Mouse (Mus musculus) telencephalon, adult 2 months (tissue): ENCODE results near the gene Usp6nl.

Experiments
- DNase-seq: peaks from one replicate; pipeline ENCODE4 v3.0.0-alpha.2; 2011; ENCODE audit warnings: low read depth, low spot score

The Usp6nl gene

GRCm38 (mm10) chr2:6367497-6367896, 45.0 kb downstream of the Usp6nl start:
- DNase-seq: no peak

- DNase-seq: no peak
These were observed 51.7 kb downstream of the Usp6nl start for GRCm38 (mm10) chr2:6374216-6374615.

DNA sequence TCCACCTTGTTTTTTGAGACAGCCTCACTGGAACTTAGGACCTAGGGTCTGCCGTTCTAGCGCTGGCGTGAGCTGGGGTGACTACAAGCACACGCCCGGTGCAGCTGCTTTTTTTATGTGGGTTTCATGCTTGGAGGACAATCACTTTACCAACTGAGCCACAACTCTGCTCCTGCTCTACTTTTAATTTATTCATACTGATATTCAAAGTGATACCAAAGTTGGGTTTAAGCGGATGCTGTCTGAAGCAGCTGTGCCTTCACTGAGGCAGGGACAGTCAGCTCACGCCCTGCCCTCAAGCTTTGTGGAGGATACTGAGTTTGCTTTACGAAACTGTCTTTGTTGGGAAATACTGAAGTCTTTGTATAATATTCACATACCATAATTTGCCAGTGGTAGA, 53.6 kb downstream of the Usp6nl start:
- no peak for DNase-seq

- no peak for DNase-seq
These were observed 54.5 kb downstream of the Usp6nl start for GRCm38 (mm10) chr2:6376941-6377340.

DNA sequence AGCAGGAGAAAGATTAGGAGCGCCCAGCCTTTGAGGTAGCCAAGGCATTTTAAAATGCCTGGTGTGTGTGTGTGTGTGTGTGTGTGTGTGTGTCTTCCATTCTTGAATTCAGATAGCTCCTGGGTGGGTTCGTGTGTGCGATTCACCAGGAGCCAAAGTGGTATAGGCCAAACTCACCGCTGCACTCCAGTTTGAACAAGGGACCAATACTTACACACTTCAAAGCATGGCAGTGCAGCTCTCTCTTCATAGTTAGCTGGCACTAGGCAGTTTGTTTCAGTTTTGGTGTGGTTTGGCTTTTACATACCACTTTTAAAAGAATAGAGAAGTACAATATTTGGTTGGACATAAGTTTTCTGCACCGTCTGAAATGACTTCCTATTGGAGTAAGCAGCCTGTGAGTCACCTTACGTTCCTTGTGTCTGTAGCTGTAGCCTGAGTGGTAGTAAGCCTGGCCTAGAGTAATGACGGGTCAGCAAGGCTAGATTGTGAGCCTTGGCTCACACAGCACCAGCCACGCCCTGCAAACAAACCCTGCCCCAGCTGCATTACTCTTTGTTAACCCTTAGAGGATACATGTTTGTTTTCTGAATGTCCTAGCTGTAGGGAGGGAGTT, 56.2 kb downstream of the Usp6nl start:
- no peak for DNase-seq

DNA sequence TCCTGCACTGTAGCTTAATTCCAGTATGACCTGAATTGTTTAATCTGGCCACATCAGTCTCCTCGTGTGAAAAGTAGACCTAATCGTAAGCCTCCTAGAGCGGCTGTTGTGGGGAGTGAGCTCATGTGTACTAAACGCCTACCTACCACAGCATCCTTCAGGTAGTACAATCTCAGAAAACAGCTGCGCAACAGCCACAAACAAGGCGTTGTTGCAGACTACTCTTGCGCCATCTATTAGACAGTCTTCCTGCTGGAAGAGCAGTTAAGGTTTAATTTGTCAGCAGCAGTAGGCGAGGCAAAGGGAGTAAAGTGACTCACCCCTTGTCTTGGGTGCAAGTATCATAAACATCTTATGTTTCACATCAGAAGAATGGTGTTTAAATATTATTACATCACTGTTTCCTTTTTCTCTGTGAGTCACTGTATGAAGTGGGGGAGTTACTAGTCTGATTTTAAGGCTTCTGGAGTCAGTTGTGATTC, 57.3 kb downstream of the Usp6nl start:
- no peak for DNase-seq

GRCm38 (mm10) chr2:6380401-6380800, 57.9 kb downstream of the Usp6nl start:
- DNase-seq: no peak

GRCm38 (mm10) chr2:6384407-6385146, 62.1 kb downstream of the Usp6nl start:
- DNase-seq: no peak

- no peak for DNase-seq
These were observed 66.7 kb downstream of the Usp6nl start for GRCm38 (mm10) chr2:6389162-6389561.

- DNase-seq: no peak
These were observed 68.8 kb downstream of the Usp6nl start for GRCm38 (mm10) chr2:6391261-6391660.

GRCm38 (mm10) chr2:6391940-6392339, 69.5 kb downstream of the Usp6nl start:
- no peak for DNase-seq

DNA sequence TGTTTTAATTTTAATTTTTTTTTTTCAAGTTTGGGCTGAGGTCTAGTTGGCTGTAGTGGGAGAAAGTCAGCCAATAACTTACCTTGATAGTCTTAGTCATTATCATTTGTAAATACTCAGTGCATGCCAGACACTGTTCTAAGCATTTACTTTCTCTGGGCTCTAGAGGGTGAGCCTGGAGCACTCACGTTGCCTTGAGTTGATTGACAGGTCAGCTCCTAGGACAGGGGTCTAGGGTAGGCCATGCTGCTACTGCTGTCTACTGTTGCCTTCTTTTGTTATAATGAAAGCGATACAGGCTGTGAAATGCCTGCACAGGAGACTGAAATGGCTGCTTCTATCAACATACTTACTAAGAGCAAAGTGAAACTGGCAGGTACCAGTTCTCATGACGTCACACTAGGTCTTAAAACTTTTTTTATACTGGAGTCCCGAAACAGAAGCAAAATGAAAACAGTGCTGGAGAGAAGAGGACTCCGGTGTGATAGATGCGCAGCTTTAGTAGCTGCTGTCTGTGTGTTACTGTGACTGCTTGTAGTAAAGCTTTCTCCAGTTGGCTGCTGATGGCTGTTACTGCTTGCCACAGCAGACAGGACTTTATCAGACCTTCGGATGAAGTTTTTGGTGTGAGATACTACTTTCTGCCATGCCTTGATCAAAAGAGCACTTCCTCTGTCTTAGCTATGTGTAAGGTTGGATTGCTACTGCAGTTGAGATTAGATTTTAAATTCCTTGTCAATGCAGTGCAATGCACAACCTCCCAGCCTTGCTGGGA, 73.6 kb downstream of the Usp6nl start:
- no peak for DNase-seq

DNA sequence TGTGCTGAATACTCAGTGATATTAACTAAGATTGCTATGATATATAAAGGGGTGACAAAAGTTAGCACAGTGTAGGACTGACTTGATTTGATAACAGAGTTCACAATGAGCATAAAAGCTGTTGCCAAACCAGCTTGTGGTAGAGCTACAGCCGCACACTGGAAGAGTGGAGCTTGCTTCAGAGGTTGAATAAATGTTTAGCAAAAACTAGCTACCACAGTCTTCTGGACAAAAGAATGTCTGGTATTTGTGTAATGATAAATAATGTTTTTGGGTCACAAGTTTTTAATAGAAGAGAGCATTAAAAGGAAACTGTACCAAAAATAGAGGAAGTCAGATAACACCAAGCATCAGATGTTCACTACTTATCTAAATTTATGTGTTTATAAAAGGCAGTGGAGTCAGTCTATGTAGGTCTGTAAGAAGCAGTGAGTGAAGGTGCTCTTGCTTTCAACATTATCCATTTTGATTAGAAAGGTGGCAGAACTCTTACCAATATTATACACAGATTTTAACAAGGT, 74.2 kb downstream of the Usp6nl start:
- no peak for DNase-seq

DNA sequence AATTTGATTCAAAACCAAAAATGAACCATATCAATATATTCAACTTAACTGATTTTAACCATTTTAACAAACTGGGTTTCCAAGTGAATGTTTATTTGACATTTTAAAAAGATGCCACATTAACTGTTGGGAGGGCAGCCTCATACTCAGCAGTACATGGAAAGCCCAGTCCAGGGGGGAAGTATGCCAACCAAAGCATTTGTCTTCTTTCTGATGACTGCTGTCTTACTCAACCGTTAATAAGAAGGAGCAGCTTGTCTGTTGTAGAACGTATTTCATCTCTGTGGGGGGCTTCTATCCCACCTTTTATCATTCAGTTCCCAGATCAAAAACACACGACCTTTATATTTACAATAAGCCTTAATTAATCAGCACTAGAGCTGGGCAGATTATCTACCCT, 74.7 kb downstream of the Usp6nl start:
- DNase-seq: no peak

DNA sequence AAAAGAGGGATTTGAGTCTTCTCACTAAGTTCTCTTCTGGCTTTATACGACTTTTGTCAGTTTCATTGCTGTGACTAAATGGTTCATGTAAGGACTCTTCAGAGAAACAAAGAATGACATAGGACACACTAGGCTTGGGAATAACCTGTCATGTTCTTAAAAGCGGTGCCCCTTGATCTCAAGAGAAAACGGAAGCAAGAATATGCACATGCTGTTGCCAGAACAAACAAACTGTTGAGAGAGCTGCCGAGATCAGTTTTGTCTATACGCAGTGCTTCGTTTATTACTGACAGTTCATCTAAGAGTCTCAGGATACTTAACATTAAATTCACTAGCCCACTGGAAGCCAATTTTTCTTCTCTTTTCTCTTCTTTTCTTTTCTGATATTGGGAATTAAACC, 76.4 kb downstream of the Usp6nl start:
- no peak for DNase-seq

DNA sequence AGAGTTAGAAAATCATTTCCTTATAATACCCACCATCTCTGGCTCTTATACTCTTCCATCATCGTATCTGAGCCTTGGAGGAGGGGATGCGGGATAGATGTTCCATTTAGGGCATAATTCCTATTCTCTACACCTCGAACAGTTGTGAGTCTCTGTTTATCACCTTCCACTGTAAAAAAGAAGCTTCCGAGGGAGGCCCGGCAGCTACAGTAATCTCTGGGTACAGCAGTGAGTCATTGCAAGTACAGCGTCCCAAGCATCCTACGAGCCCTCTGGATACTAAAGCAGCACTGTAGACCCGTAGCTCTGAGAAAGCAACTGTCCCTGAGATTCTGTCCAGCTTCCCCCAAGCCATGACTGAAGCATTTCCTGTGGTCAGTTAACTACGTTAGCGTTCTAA, 78.6 kb downstream of the Usp6nl start:
- DNase-seq: no peak

DNA sequence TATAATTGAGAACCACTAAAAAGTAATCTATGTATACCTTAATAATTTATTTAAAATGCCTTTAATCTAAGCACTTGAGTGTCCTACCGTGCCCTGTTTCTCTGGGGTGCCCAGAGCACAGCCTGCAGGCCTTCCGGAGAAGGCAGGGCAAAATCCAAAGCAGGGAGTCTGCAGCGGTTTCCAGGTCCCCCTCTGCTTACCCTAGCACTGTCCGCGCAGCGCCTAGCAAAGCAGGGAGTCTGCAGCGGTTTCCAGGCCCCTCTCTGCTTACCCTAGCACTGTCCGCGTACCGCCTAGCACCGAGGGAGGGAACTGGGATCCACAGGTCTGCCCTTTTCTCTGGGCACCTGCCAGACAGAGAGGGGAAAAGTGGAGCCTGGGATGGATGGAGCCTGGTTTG, 80.9 kb downstream of the Usp6nl start:
- DNase-seq: no peak

DNA sequence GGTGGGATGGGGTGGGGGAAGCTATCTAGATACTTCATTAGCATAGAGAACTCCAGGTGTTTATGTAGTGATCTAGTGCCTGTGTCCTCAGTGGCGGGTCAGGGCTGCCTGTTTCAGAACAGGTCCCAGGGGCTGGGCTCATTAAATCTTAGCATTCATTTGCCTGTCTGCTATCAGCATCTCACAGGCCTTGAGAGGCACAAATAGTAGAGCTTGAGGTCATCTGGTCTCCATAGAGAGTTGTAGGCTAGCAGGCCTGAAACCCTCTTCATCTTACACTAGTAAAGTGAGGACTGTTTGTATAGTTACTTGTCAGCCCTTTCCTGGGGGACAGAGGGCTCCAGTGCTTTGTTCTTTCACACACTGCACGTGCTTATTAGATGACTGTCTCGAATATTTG, 81.5 kb downstream of the Usp6nl start:
- DNase-seq: no peak

DNA sequence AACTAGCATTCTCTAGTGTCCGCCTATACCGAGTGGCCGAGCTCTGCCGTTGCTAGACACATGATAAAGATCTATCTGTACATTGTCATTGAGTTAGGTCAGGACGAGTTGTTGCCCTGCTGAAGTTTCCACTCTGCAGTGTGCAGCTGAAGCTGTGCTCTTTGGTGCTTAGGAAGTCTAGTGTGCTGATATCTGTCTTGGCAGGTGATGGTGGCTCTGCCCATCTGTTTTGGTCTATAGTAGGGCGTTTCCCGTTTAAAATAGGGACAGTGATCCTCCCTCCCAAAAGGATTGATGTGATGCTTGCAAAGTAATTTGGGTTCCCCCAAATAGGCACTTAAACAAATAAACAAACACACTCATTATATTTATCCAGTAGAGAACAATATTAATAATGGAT, 82.2 kb downstream of the Usp6nl start:
- no peak for DNase-seq

DNA sequence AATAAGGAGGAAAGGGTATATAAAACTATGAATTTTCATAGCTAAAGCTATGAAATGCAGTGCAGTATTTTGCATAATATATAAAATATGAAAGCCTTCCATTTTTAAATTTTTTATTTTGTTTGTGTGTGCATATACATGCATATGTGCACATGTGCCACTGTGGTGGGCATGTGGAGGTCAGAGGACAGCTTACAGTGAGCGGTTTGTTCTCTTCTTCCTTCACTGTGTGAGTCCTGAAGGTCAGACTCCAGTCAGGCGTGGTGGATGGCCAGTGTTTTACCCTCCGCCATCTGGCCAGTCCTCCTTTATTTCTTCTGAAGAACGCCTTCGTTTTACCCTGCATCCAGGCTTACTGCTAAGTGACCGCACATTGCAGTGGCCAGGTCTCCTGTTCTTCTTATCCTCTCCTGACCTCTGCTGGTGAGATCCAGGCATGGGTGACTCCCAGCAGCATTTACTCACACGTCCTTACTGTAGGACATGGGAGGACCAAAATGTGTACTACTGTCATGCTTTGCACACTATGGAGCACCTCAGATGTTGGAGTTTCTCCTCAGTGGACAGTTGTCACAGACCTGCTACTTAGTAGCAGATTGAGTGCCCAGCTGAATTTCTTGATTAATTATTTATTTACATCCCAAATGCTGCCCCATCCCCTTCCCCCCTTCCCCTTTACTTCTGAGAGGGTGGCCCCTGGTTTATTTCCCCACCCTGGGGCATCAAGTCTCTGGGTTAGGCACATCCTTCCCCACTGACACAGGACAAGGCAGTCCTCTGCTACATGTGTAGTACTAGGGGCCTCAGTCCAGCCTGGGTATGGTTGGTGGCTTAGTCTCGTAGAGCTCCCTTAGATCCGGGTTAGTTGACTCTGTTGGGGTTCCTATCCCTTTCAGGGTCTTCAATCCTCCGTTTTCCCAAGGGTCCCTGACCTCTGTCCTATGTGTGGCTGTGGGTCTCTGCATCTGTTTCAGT, 82.9 kb downstream of the Usp6nl start:
- DNase-seq: peak; percentile 71

GRCm38 (mm10) chr2:6407711-6408110, 85.2 kb downstream of the Usp6nl start:
- no peak for DNase-seq
